Mouse (Mus musculus) liver, postnatal 0 days (tissue): ENCODE data around the gene C5ar1. TPM values are rescaled to one million over a fixed set of nuclear protein-coding genes. Genes with fewer than 3 reads are reported as not detected.
A peak's percentile ranks its signal among the peaks of the same experiment; 100 is the strongest.

ENCODE experiments used
- ATAC-seq: fragments of 200-750 bp; cut with Nextera tagmentation; 2 replicates; pipeline ENCODE4 v1.8.0; 2017; ENCODE audit warnings: mild to moderate bottlenecking, moderate library complexity
- DNase-seq: peaks from one replicate; pipeline ENCODE4 v3.0.0-alpha.2; 2016
- H3K27ac ChIP-seq: fragments of 300-500 bp; sonication (generic); 2 replicates; pipeline ENCODE4 v1.5.1; 2014; ENCODE audit warnings: antibody characterized with exemption, moderate library complexity, mild to moderate bottlenecking, low read depth
- H3K27me3 ChIP-seq: fragments of 300-500 bp; sonication (generic); 2 replicates; pipeline ENCODE4 v1.6.1; 2014; ENCODE audit warnings: low read length, control low read depth, mixed read lengths; ENCODE audit not compliant: insufficient read depth
- H3K36me3 ChIP-seq: fragments of 300-500 bp; sonication (generic); replicated peaks from 2 replicates; pipeline ENCODE4 v1.6.1; 2014; ENCODE audit warnings: mild to moderate bottlenecking, control low read depth, low read length, moderate library complexity, mixed read lengths; ENCODE audit not compliant: insufficient read depth
- H3K4me1 ChIP-seq: fragments of 300-500 bp; sonication (generic); 2 replicates; pipeline ENCODE4 v1.6.1; 2014; ENCODE audit warnings: antibody characterized with exemption, mild to moderate bottlenecking, control low read depth; ENCODE audit not compliant: insufficient read depth
- H3K4me2 ChIP-seq: fragments of 300-500 bp; sonication (generic); 2 replicates; pipeline ENCODE4 v1.6.1; 2014; ENCODE audit warnings: low read depth, mild to moderate bottlenecking, low read length, moderate library complexity, mixed read lengths
- H3K4me3 ChIP-seq: fragments of 300-500 bp; sonication (generic); 2 replicates; pipeline ENCODE4 v1.5.1; 2014; ENCODE audit warnings: low read depth, low read length
- H3K9ac ChIP-seq: fragments of 300-500 bp; sonication (generic); replicated peaks from 2 replicates; pipeline ENCODE4 v1.6.1; 2014; ENCODE audit warnings: mild to moderate bottlenecking, moderate library complexity
- H3K9me3 ChIP-seq: fragments of 300-500 bp; sonication (generic); 2 replicates; pipeline ENCODE4 v1.6.1; 2016; ENCODE audit warnings: mild to moderate bottlenecking, control low read depth, low read length, mixed read lengths
- CTCF ChIP-seq: sonication (generic); IDR thresholded peaks from 2 replicates; pipeline ENCODE4 v1.5.1; 2016; ENCODE audit warnings: antibody characterized with exemption, low read depth
- EP300 ChIP-seq: IDR thresholded peaks from 2 replicates; pipeline ENCODE4 v1.6.1; 2016; ENCODE audit warnings: antibody characterized with exemption, low read depth, mild to moderate bottlenecking
- WGBS: fragments of 180-500 bp; shearing (Covaris S2); extraction: QIAGEN DNeasy Blood & Tissue Kit; methylation state at CpG from one replicate; pipeline ENCODE4 v1.1.7; 2014; ENCODE audit not compliant: insufficient replicate concordance; 5-methylcytosine and 5-hydroxymethylcytosine counted together
- polyA plus RNA-seq: library from polyadenylated mRNA; unstranded; fragments of >200 nt; fragmentation: Nextera tagmentation; extraction: Ambion mirVana; gene quantifications from 2 replicates; pipeline ENCODE4 v1.2.1, GENCODE M21; 2015

Gene C5ar1
- polyA plus RNA-seq, 1 experiment from 2014 or later: 6.9 TPM

DNA sequence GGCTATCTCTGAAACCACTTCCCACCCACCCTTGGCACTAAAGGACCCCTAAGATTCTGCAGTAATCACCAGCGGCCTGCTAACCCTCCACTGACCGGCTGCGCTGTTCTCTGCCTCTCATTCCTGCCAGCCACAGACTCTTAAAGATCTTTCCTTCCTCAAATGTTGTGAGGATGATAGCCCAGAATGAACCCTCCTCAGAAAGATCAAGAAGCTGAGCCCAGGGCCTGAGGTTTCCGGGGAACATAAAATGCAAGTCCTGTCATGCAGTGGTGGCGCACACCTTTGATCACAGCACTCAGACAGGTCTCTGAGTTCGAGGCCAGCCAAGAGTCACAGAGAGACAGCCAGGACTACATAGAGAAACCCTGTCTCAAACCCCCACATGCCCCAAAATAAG is 17.1 kb downstream of the C5ar1 start:
- H3K4me1 ChIP-seq: peaks cover 42% of the 10 kb centered on the region
- ATAC-seq (no peak), DNase-seq (no peak)
- 48% methylated on average over 6 of the region's 6 CpGs for WGBS
- no peaks in the 10 kb centered on the region for H3K9me3 ChIP-seq
- no peak overlapping the region; the same call in 1 of the 2 replicates for H3K4me3 ChIP-seq
- no peaks in the 10 kb centered on the region for H3K27me3 ChIP-seq
- H3K36me3 ChIP-seq: 0 out of 2 replicates have a peak, but pooled peaks cover 2% of the 10 kb centered on the region
- peak overlapping the region; percentile 72 for H3K27ac ChIP-seq
- TF ChIP-seq EP300 (no peak), CTCF (no peak)
- H3K9ac ChIP-seq: peak overlapping the region; percentile 44
- peak overlapping the region; percentile 48 for H3K4me2 ChIP-seq

DNA sequence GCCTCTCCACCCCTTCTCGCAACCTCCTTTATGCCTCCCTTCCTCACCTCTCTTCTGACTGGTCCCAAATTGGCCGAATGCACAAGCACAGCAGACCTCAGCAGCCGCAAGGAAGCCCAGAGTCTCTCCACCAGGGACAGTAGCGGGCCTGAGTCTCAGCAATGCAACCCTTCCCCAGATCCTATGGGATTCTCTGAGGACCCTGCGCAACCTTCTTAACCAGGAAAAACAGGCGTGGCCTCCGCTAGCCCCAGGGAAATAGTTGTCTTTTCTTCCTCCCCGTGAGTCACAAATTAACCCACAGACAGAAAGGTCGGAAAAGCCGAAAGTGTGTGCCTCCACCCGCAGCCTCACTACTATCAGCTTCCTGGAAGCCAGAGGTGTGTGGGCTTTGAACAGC is 17.6 kb downstream of the C5ar1 start:
- Histone ChIP-seq H3K27me3 (no peaks in the 10 kb centered on the region), H3K4me3 (no peak overlapping the region; the same call in 1 of the 2 replicates), H3K9me3 (no peaks in the 10 kb centered on the region), H3K9ac (peak overlapping the region; percentile 44), H3K27ac (peak overlapping the region; percentile 72), H3K36me3 (0 out of 2 replicates have a peak, but pooled peaks cover 4% of the 10 kb centered on the region), H3K4me1 (peaks cover 42% of the 10 kb centered on the region), H3K4me2 (peak overlapping the region; percentile 48)
- WGBS: 41% methylated on average over 11 of the region's 11 CpGs
- no peak for TF ChIP-seq EP300
- peak; percentile 46 for TF ChIP-seq CTCF
- ATAC-seq: no peak
- DNase-seq: no peak

DNA sequence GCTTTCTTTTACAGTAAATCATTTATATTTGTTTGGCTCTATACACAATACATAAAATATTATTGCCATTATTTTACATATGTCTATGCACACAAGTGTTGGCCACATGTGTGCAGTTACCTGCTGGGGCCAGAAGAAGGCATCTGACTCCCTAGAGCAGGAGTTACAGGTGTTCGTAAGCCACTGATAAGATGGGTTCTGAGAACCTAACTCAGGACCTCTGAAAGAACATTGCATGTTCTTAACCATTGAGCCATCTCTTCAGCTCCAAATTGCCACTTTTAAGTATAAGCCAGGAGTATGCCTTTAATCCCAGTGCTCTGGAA is 18.4 kb downstream of the C5ar1 start:
- H3K9me3 ChIP-seq: no peaks in the 10 kb centered on the region
- no peaks in the 10 kb centered on the region for H3K27me3 ChIP-seq
- no peak for ATAC-seq
- H3K4me3 ChIP-seq: no peak overlapping the region
- no peak for DNase-seq
- peaks cover 42% of the 10 kb centered on the region for H3K4me1 ChIP-seq
- peak overlapping the region; percentile 69 for H3K4me2 ChIP-seq
- 0 out of 2 replicates have a peak, but pooled peaks cover 4% of the 10 kb centered on the region for H3K36me3 ChIP-seq
- WGBS: 65% methylated on average over 1 of the region's 1 CpGs
- no peak overlapping the region for H3K9ac ChIP-seq
- peak overlapping the region; percentile 85 for H3K27ac ChIP-seq
- TF ChIP-seq CTCF: peak; percentile 26
- no peak for TF ChIP-seq EP300

- H3K9me3 ChIP-seq: no peaks in the 10 kb centered on the region
- DNase-seq (peak; percentile 38), ATAC-seq (peak; percentile 68)
- 39% methylated on average over 7 of the region's 7 CpGs for WGBS
- TF ChIP-seq EP300 (peak; percentile 57), CTCF (no peak)
- peak overlapping the region; percentile 69 for H3K4me2 ChIP-seq
- 0 out of 2 replicates have a peak, but pooled peaks cover 4% of the 10 kb centered on the region for H3K36me3 ChIP-seq
- no peaks in the 10 kb centered on the region for H3K27me3 ChIP-seq
- peak overlapping the region; percentile 85 for H3K27ac ChIP-seq
- peak overlapping the region; percentile 41 for H3K4me3 ChIP-seq
- H3K4me1 ChIP-seq: peaks cover 42% of the 10 kb centered on the region
- peak overlapping the region; percentile 57 for H3K9ac ChIP-seq
Observed at GRCm38 (mm10) chr7:16240281-16240977, 18.9 kb downstream of the C5ar1 start.

DNA sequence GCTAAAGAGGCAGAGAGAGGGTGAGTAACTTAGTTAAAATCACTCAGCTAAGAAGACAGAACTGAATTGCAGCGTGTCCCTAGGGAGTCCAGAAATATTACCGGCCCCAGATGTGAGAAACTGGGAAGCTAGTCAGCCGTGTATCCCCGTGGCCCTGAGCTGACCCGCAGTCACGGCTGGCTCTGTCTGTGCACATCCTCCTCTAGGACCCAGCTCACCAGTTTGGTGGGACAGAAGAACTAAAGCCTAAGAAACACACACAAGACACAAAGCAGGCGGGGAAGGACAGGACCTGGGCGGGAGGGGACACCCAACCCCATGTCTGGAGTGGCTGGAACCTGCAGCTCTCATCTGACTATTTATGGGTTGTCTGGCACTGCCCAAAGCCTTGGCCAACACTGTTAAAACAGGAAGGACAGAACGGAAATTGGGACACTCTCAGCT is 19.8 kb downstream of the C5ar1 start:
- peaks cover 42% of the 10 kb centered on the region for H3K4me1 ChIP-seq
- ATAC-seq: peak; percentile 43

DNA sequence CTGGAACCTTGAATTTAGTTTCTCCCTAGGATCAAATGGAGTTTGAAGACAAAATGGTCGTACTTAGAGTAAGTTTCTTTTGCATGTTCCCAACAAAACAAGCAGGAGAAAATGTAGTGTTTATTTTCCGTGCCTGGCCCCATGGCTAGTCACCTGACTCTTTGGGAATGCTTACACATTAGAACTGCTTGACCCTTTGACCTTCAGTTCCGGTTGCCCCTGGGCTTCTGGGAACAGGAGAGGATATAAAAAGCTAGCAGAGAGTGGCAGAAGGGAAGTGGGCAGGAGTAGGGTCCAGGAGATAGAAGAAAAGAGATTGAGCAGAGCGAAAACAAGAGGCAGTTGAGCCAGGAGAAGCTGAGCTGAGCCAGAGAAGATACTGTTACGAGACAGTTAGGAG is 29.5 kb downstream of the C5ar1 start:
- Histone ChIP-seq H3K9me3 (peaks cover 4% of the 10 kb centered on the region; the same call in 1 of the 2 replicates), H3K27ac (no peak overlapping the region), H3K4me1 (peaks cover 8% of the 10 kb centered on the region), H3K4me3 (no peak overlapping the region), H3K9ac (no peak overlapping the region), H3K27me3 (no peaks in the 10 kb centered on the region), H3K36me3 (no peaks in the 10 kb centered on the region), H3K4me2 (no peak overlapping the region)
- DNase-seq (no peak), ATAC-seq (no peak)
- TF ChIP-seq CTCF (no peak), EP300 (no peak; the same call in 1 of the 2 replicates)
- 35% methylated on average over 5 of the region's 5 CpGs for WGBS

More for the DNA sequence above, 19.8 kb downstream of the C5ar1 start:
- H3K4me2 ChIP-seq: peak overlapping the region; percentile 69
- peak overlapping the region; percentile 85 for H3K27ac ChIP-seq
- WGBS: 32% methylated on average over 9 of the region's 9 CpGs
- TF ChIP-seq EP300: 0 out of 2 replicates have a peak, but pooled peaks have one; percentile 15
- TF ChIP-seq CTCF: no peak
- H3K9me3 ChIP-seq: no peaks in the 10 kb centered on the region
- H3K9ac ChIP-seq: peak overlapping the region; percentile 57
- H3K4me3 ChIP-seq: peak overlapping the region; percentile 41
- peak; percentile 56 for DNase-seq
- H3K27me3 ChIP-seq: no peaks in the 10 kb centered on the region
- 0 out of 2 replicates have a peak, but pooled peaks cover 4% of the 10 kb centered on the region for H3K36me3 ChIP-seq
